Mouse (Mus musculus) liver, postnatal 0 days (tissue): Measurements from ENCODE around the gene Il2rg.

ENCODE experiments used
- CTCF ChIP-seq: sonication (generic); IDR thresholded peaks from 2 replicates; pipeline ENCODE4 v1.5.1; 2016; ENCODE audit warnings: antibody characterized with exemption, low read depth
- EP300 ChIP-seq: IDR thresholded peaks from 2 replicates; pipeline ENCODE4 v1.6.1; 2016; ENCODE audit warnings: antibody characterized with exemption, low read depth, mild to moderate bottlenecking

- no peak for TF ChIP-seq CTCF
- TF ChIP-seq EP300: no peak
These were observed 5.4 kb upstream of the Il2rg start for GRCm38 (mm10) chrX:101273410-101273809.
